Mouse (Mus musculus) E14TG2a.4 (cell line): Measurements from ENCODE around the gene Man2a1.

Experiments used
- CTCF ChIP-seq: conservative IDR thresholded peaks from 2 replicates; pipeline ENCODE4 v1.5.1; 2014; ENCODE audit warnings: low read length
- NANOG ChIP-seq: IDR thresholded peaks from 2 replicates; pipeline ENCODE4 v1.6.1; 2014; ENCODE audit warnings: borderline replicate concordance, low read length, mixed read lengths
- POU5F1 ChIP-seq: IDR thresholded peaks from 2 replicates; pipeline ENCODE4 v1.6.1; 2014; ENCODE audit warnings: low read length, borderline replicate concordance

DNA sequence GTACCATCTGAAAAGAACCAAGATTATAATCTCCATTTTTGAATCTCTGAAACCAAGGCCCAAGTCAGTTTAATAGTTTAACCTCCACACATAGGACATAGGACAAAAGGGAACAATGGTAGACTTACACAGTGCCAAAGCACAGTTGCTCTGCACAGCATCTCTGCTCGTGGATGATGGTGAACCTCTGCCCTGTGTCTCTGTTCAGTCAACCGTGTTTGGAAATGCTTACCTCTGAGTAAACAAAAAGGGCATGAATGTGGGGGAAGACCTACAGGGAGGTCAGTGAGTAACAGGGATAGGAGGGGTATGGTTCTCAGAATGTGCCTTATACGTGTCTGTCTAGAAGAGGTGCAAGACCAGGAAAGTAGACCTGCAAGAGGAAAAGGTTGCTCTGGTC is 177.8 kb downstream of the Man2a1 start:
- TF ChIP-seq CTCF, result no peak
- no peak for TF ChIP-seq NANOG
- TF ChIP-seq POU5F1, result no peak
